Mouse (Mus musculus) thymus, adult 2 months (tissue): ENCODE data around the gene Sertad2. TPM values are rescaled to one million over a fixed set of nuclear protein-coding genes. Genes with fewer than 3 reads are reported as not detected.
A peak's percentile ranks its signal among the peaks of the same experiment; 100 is the strongest.

Source experiments
- DNase-seq: peaks from one replicate; pipeline ENCODE4 v3.0.0; 2021
- H3K27ac ChIP-seq: fragments of 200-500 bp; 2 replicates; pipeline ENCODE4 v1.5.1; 2012; ENCODE audit warnings: low read length, control low read depth; ENCODE audit not compliant: control insufficient read depth, insufficient read depth
- H3K27me3 ChIP-seq: fragments of 200-500 bp; 2 replicates; pipeline ENCODE4 v1.6.1; 2012; ENCODE audit warnings: mild to moderate bottlenecking, low read length, moderate library complexity, mixed read lengths; ENCODE audit not compliant: control insufficient read depth, insufficient read depth
- H3K36me3 ChIP-seq: fragments of 200-500 bp; 2 replicates; pipeline ENCODE4 v1.6.1; 2012; ENCODE audit warnings: mild to moderate bottlenecking, low read length, moderate library complexity; ENCODE audit not compliant: control insufficient read depth, insufficient read depth
- H3K4me1 ChIP-seq: fragments of 200-500 bp; replicated peaks from 2 replicates; pipeline ENCODE4 v1.6.1; 2012; ENCODE audit warnings: low read length; ENCODE audit not compliant: control insufficient read depth, insufficient read depth
- H3K4me3 ChIP-seq: fragments of 200-500 bp; 2 replicates; pipeline ENCODE4 v1.5.1; 2012; ENCODE audit warnings: mild to moderate bottlenecking, low read length, control low read depth, moderate library complexity; ENCODE audit not compliant: control insufficient read depth, insufficient read depth
- CTCF ChIP-seq: fragments of 200-500 bp; IDR thresholded peaks from 2 replicates; pipeline ENCODE4 v1.5.1; 2012; ENCODE audit warnings: mild to moderate bottlenecking, control low read depth, low read length, moderate library complexity, borderline replicate concordance; ENCODE audit not compliant: control insufficient read depth, poor library complexity, insufficient read depth; ENCODE audit errors: extremely low read depth
- POLR2A ChIP-seq: fragments of 200-500 bp; IDR thresholded peaks from 2 replicates; pipeline ENCODE4 v1.6.1; 2012; ENCODE audit warnings: mild to moderate bottlenecking, low read length, control low read depth, moderate library complexity; ENCODE audit not compliant: control insufficient read depth, poor library complexity, insufficient read depth; ENCODE audit errors: extremely low read depth
- WGBS: fragments of 180-500 bp; shearing (Covaris S2); methylation state at CpG from one replicate; pipeline ENCODE4 v1.1.7; 2018; 5-methylcytosine and 5-hydroxymethylcytosine counted together
- polyA plus RNA-seq: library from polyadenylated mRNA; depleted of rRNA; stranded (reverse); fragments of >200 nt; gene quantifications from 2 replicates; pipeline ENCODE4 v1.2.3, GENCODE M21; 2012

Sertad2 gene
- polyA plus RNA-seq, 1 experiment = 50.6 TPM

GRCm38 (mm10) chr11:20576046-20576635 lies 33.1 kb downstream of the Sertad2 start:
- no peak overlapping the region for H3K4me3 ChIP-seq
- TF ChIP-seq CTCF (no peak), POLR2A (no peak)
- H3K36me3 ChIP-seq = no peaks in the 10 kb centered on the region
- 35% methylated on average over 8 of the region's 8 CpGs for WGBS
- no peak for DNase-seq
- no peak overlapping the region for H3K27ac ChIP-seq
- H3K27me3 ChIP-seq = no peaks in the 10 kb centered on the region
- H3K4me1 ChIP-seq = peaks cover 4% of the 10 kb centered on the region

GRCm38 (mm10) chr11:20582758-20583157 lies 39.7 kb downstream of the Sertad2 start:
- no peaks in the 10 kb centered on the region for H3K27me3 ChIP-seq
- no peak overlapping the region for H3K4me3 ChIP-seq
- WGBS = 100% methylated on average over 2 of the region's 2 CpGs
- DNase-seq = no peak
- no peak for TF ChIP-seq CTCF
- no peak for TF ChIP-seq POLR2A
- H3K4me1 ChIP-seq = no peaks in the 10 kb centered on the region
- no peaks in the 10 kb centered on the region for H3K36me3 ChIP-seq
- no peak overlapping the region for H3K27ac ChIP-seq

- 87% methylated on average over 1 of the region's 1 CpGs for WGBS
- H3K36me3 ChIP-seq = no peaks in the 10 kb centered on the region
- TF ChIP-seq POLR2A (no peak), CTCF (no peak)
- no peak overlapping the region for H3K4me3 ChIP-seq
- H3K27me3 ChIP-seq = no peaks in the 10 kb centered on the region
- DNase-seq = no peak
- H3K27ac ChIP-seq = no peak overlapping the region
- no peaks in the 10 kb centered on the region for H3K4me1 ChIP-seq
These were observed 42.2 kb downstream of the Sertad2 start for GRCm38 (mm10) chr11:20585297-20585696.

- H3K27me3 ChIP-seq = no peaks in the 10 kb centered on the region
- no peaks in the 10 kb centered on the region for H3K4me1 ChIP-seq
- H3K27ac ChIP-seq = no peak overlapping the region
- TF ChIP-seq POLR2A (no peak), CTCF (no peak)
- H3K4me3 ChIP-seq = no peak overlapping the region
- DNase-seq = no peak
- no peaks in the 10 kb centered on the region for H3K36me3 ChIP-seq
These were observed 43.1 kb downstream of the Sertad2 start for GRCm38 (mm10) chr11:20586180-20586579.

- Histone ChIP-seq H3K4me1 (no peaks in the 10 kb centered on the region), H3K27ac (no peak overlapping the region), H3K27me3 (no peaks in the 10 kb centered on the region), H3K4me3 (no peak overlapping the region), H3K36me3 (no peaks in the 10 kb centered on the region)
- no peak for DNase-seq
- TF ChIP-seq CTCF (no peak), POLR2A (no peak)
- 95% methylated on average over 2 of the region's 2 CpGs for WGBS
These were observed 46.3 kb downstream of the Sertad2 start for GRCm38 (mm10) chr11:20589393-20589792.

GRCm38 (mm10) chr11:20592010-20592409 lies 49.0 kb downstream of the Sertad2 start:
- H3K36me3 ChIP-seq = no peaks in the 10 kb centered on the region
- 83% methylated on average over 3 of the region's 3 CpGs for WGBS
- H3K27me3 ChIP-seq = no peaks in the 10 kb centered on the region
- no peak overlapping the region for H3K27ac ChIP-seq
- no peak for TF ChIP-seq POLR2A
- TF ChIP-seq CTCF = no peak
- H3K4me3 ChIP-seq = no peak overlapping the region
- no peaks in the 10 kb centered on the region for H3K4me1 ChIP-seq
- DNase-seq = peak; percentile 52
